Mouse (Mus musculus): ENCODE results near the gene S100a9. TPM values are rescaled to one million over a fixed set of nuclear protein-coding genes. Genes with fewer than 3 reads are reported as not detected.
A peak's percentile ranks its signal among the peaks of the same experiment; 100 is the strongest.

S100a9 gene
- 207 and 215 TPM in 2 replicates for polyA plus RNA-seq (2015; fragmentation: Nextera tagmentation; extraction: Ambion mirVana)

- DNase-seq (ENCODE audit: low spot score) (no peak), ATAC-seq (no peak)
- Histone ChIP-seq H3K27ac (ENCODE audit: low read length) (no peak within 1 kb of the TSS), H3K4me2 (replicated peaks; ENCODE audit: low read depth, low read length) (no peak within 1 kb of the TSS), H3K36me3 (ENCODE audit: insufficient read depth, low read length) (no peaks in the 10 kb centered on the region), H3K9ac (replicated peaks; ENCODE audit: low read depth) (no peak within 1 kb of the TSS), H3K4me1 (ENCODE audit: insufficient read depth, low read depth, low read length) (no peaks in the 10 kb centered on the region), H3K27me3 (replicated peaks; ENCODE audit: insufficient read depth, low read length) (no peaks in the 10 kb centered on the region), H3K4me3 (ENCODE audit: low read depth, low read length) (no peak within 1 kb of the TSS), H3K9me3 (ENCODE audit: low read length) (no peaks in the 10 kb centered on the region)
- TF ChIP-seq EP300 (IDR thresholded peaks at IDR 0.05), result no peak
- no peak for TF ChIP-seq CTCF (IDR thresholded peaks at IDR 0.05)
- 47% methylated on average over 3 of the region's 3 CpGs for WGBS
Observed at GRCm38 (mm10) chr3:90695613-90696012, at the start of gene S100a9. Gene S100a9 (minus strand): TSS chr3:90695721.

GRCm38 (mm10) chr3:90726606-90727005, 31.1 kb upstream of the S100a9 start, which contains the start of gene Pglyrp4:
Gene Pglyrp4 (plus strand): TSS chr3:90726906.
- H3K4me3 ChIP-seq (ENCODE audit: low read depth, low read length), result no peak within 1 kb of the TSS

GRCm38 (mm10) chr3:90709591-90710460, 14.3 kb upstream of the S100a9 start:
- no peaks in the 10 kb centered on the region for H3K9me3 ChIP-seq (ENCODE audit: low read length)
- WGBS, result 45% methylated on average over 12 of the region's 12 CpGs
- H3K4me3 ChIP-seq (ENCODE audit: low read depth, low read length), result no peak overlapping the region
- H3K27me3 ChIP-seq (replicated peaks; ENCODE audit: insufficient read depth, low read length), result no peaks in the 10 kb centered on the region
- ATAC-seq, result peak; percentile 60
- TF ChIP-seq CTCF (IDR thresholded peaks at IDR 0.05), result peak; percentile 99
- TF ChIP-seq EP300 (IDR thresholded peaks at IDR 0.05), result no peak
- no peak overlapping the region for H3K4me2 ChIP-seq (replicated peaks; ENCODE audit: low read depth, low read length)
- H3K4me1 ChIP-seq (ENCODE audit: insufficient read depth, low read depth, low read length), result no peaks in the 10 kb centered on the region
- no peaks in the 10 kb centered on the region for H3K36me3 ChIP-seq (ENCODE audit: insufficient read depth, low read length)
- H3K9ac ChIP-seq (replicated peaks; ENCODE audit: low read depth), result no peak overlapping the region
- H3K27ac ChIP-seq (ENCODE audit: low read length), result no peak overlapping the region
- peak; percentile 87 for DNase-seq (ENCODE audit: low spot score)

More at GRCm38 (mm10) chr3:90726606-90727005, 31.1 kb upstream of the S100a9 start, which contains the start of gene Pglyrp4:
- Histone ChIP-seq H3K36me3 (ENCODE audit: insufficient read depth, low read length) (no peaks in the 10 kb centered on the region), H3K27me3 (replicated peaks; ENCODE audit: insufficient read depth, low read length) (no peaks in the 10 kb centered on the region), H3K4me1 (ENCODE audit: insufficient read depth, low read depth, low read length) (no peaks in the 10 kb centered on the region), H3K9ac (replicated peaks; ENCODE audit: low read depth) (no peak within 1 kb of the TSS), H3K4me2 (replicated peaks; ENCODE audit: low read depth, low read length) (no peak within 1 kb of the TSS), H3K27ac (ENCODE audit: low read length) (no peak within 1 kb of the TSS), H3K9me3 (ENCODE audit: low read length) (no peaks in the 10 kb centered on the region)
- TF ChIP-seq CTCF (IDR thresholded peaks at IDR 0.05), result no peak
- no peak for TF ChIP-seq EP300 (IDR thresholded peaks at IDR 0.05)
- DNase-seq (ENCODE audit: low spot score) (no peak), ATAC-seq (no peak)
- WGBS, result 90% methylated on average over 3 of the region's 3 CpGs

- H3K9me3 ChIP-seq (ENCODE audit: low read length), result no peaks in the 10 kb centered on the region
- no peak for ATAC-seq
- DNase-seq (ENCODE audit: low spot score), result peak; percentile 60
- no peaks in the 10 kb centered on the region for H3K36me3 ChIP-seq (ENCODE audit: insufficient read depth, low read length)
- TF ChIP-seq EP300 (IDR thresholded peaks at IDR 0.05) (no peak), CTCF (IDR thresholded peaks at IDR 0.05) (peak; percentile 74)
- H3K4me1 ChIP-seq (ENCODE audit: insufficient read depth, low read depth, low read length), result no peaks in the 10 kb centered on the region
- H3K4me3 ChIP-seq (ENCODE audit: low read depth, low read length), result no peak overlapping the region
- no peaks in the 10 kb centered on the region for H3K27me3 ChIP-seq (replicated peaks; ENCODE audit: insufficient read depth, low read length)
- 25% methylated on average over 4 of the region's 4 CpGs for WGBS
- H3K4me2 ChIP-seq (replicated peaks; ENCODE audit: low read depth, low read length), result no peak overlapping the region
- no peak overlapping the region for H3K9ac ChIP-seq (replicated peaks; ENCODE audit: low read depth)
- no peak overlapping the region for H3K27ac ChIP-seq (ENCODE audit: low read length)
Observed at GRCm38 (mm10) chr3:90708523-90709202, 13.1 kb upstream of the S100a9 start.

- Histone ChIP-seq H3K9me3 (ENCODE audit: low read length) (no peaks in the 10 kb centered on the region), H3K27ac (ENCODE audit: low read length) (no peak overlapping the region), H3K27me3 (replicated peaks; ENCODE audit: insufficient read depth, low read length) (no peaks in the 10 kb centered on the region), H3K36me3 (ENCODE audit: insufficient read depth, low read length) (no peaks in the 10 kb centered on the region), H3K4me1 (ENCODE audit: insufficient read depth, low read depth, low read length) (no peaks in the 10 kb centered on the region), H3K4me2 (replicated peaks; ENCODE audit: low read depth, low read length) (no peak overlapping the region), H3K9ac (replicated peaks; ENCODE audit: low read depth) (no peak overlapping the region), H3K4me3 (ENCODE audit: low read depth, low read length) (no peak overlapping the region)
- 66% methylated on average over 2 of the region's 2 CpGs for WGBS
- TF ChIP-seq EP300 (IDR thresholded peaks at IDR 0.05) (no peak), CTCF (IDR thresholded peaks at IDR 0.05) (no peak)
- ATAC-seq (no peak), DNase-seq (ENCODE audit: low spot score) (no peak)
Observed at GRCm38 (mm10) chr3:90702244-90702643, 6.7 kb upstream of the S100a9 start.

- no peak overlapping the region for H3K27ac ChIP-seq (ENCODE audit: low read length)
- TF ChIP-seq EP300 (IDR thresholded peaks at IDR 0.05), result no peak
- TF ChIP-seq CTCF (IDR thresholded peaks at IDR 0.05), result no peak
- ATAC-seq, result no peak
- WGBS, result 55% methylated on average over 2 of the region's 2 CpGs
- DNase-seq (ENCODE audit: low spot score), result no peak
- H3K27me3 ChIP-seq (replicated peaks; ENCODE audit: insufficient read depth, low read length), result 0 out of 2 replicates have a peak, but pooled peaks cover 2% of the 10 kb centered on the region
- H3K36me3 ChIP-seq (ENCODE audit: insufficient read depth, low read length), result no peaks in the 10 kb centered on the region
- H3K4me2 ChIP-seq (replicated peaks; ENCODE audit: low read depth, low read length), result no peak overlapping the region
- no peak overlapping the region for H3K9ac ChIP-seq (replicated peaks; ENCODE audit: low read depth)
- no peaks in the 10 kb centered on the region for H3K4me1 ChIP-seq (ENCODE audit: insufficient read depth, low read depth, low read length)
- H3K4me3 ChIP-seq (ENCODE audit: low read depth, low read length), result no peak overlapping the region
- no peaks in the 10 kb centered on the region for H3K9me3 ChIP-seq (ENCODE audit: low read length)
Observed at GRCm38 (mm10) chr3:90693496-90693895, 2.0 kb downstream of the S100a9 start.
